Mouse (Mus musculus): ENCODE results near the gene Itgav.

GRCm38 (mm10) chr2:83745257-83745656 lies 21.1 kb downstream of the Itgav start:
- TF ChIP-seq TAL1 (IDR thresholded peaks at IDR 0.05; ENCODE audit: low read length): no peak
- no peak for TF ChIP-seq GATA1 (IDR thresholded peaks at IDR 0.05; ENCODE audit: low read length)
